Mouse (Mus musculus): ENCODE results near the gene Mov10l1.
A peak's percentile ranks its signal among the peaks of the same experiment; 100 is the strongest.

Gene Mov10l1

GRCm38 (mm10) chr15:88982534-88983079, at the start of gene Mov10l1:
Mov10l1 (plus strand) TSS chr15:88982909.
- no peak for DNase-seq (ENCODE audit: low spot score)

DNA sequence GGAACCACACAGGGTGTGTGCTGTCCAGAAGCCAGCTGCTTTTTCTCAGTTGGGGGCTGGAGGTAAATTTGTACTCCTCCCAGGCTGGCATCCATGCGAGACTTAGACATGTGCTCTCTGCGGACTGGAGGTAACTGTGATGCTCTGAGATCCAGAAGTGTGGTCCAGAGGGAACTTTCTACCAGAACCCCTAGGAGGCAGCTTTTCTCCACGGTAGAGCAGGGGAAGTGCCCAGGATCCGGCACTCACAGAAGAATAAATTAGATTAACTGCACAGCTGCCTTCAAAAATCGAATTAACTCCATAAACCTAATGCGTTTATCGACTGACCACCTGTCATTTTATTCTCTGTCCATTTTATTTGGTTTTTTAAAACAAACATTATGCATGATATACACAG, 48.6 kb upstream of the Mov10l1 start:
- DNase-seq (ENCODE audit: low spot score), result no peak

GRCm38 (mm10) chr15:88936619-88937290, 46.0 kb upstream of the Mov10l1 start:
- DNase-seq (ENCODE audit: low spot score), result no peak

DNA sequence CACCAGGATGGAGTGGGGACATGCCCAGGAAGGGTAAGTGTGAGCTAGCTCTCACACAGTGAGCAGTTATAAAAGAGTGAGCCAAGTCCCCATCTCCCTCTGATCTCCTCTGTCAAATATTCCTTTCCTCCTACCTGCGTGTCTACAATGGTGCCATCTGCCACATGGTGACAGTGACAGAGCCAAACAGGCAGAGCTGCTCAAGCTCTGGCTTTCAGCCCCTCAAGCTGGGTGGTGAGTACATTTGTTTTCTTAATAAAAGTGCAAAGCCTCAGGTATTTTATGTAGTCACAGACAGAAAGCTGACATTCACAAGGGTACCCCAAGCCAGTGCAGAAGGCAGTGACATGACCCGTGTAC, 45.4 kb upstream of the Mov10l1 start:
- DNase-seq (ENCODE audit: low spot score), result no peak

GRCm38 (mm10) chr15:88942783-88943182, 39.9 kb upstream of the Mov10l1 start:
- DNase-seq (ENCODE audit: low spot score), result no peak

GRCm38 (mm10) chr15:88943896-88944551, 38.7 kb upstream of the Mov10l1 start:
- DNase-seq (ENCODE audit: low spot score), result no peak

GRCm38 (mm10) chr15:88946851-88947250, 35.9 kb upstream of the Mov10l1 start:
- DNase-seq (ENCODE audit: low spot score), result no peak

DNA sequence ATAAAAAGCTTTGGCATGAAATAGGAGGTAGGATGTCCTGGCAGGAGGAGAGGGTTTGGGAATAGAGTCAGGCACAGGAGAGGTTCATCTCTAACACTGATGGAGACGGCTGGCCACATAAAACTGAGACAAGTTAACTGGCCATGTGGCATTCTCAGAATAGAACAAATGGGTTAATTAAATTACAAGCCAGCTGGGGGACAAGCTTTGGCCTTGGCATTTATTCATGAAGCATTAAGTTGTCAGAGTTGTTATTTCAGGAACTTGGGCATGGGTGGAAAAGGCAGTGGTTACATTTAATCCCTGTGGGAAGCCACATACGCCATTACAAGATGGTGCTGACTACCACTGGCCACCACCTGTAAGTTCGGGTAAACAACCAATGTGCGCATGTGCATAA, 31.5 kb upstream of the Mov10l1 start:
- DNase-seq (ENCODE audit: low spot score), result no peak

DNA sequence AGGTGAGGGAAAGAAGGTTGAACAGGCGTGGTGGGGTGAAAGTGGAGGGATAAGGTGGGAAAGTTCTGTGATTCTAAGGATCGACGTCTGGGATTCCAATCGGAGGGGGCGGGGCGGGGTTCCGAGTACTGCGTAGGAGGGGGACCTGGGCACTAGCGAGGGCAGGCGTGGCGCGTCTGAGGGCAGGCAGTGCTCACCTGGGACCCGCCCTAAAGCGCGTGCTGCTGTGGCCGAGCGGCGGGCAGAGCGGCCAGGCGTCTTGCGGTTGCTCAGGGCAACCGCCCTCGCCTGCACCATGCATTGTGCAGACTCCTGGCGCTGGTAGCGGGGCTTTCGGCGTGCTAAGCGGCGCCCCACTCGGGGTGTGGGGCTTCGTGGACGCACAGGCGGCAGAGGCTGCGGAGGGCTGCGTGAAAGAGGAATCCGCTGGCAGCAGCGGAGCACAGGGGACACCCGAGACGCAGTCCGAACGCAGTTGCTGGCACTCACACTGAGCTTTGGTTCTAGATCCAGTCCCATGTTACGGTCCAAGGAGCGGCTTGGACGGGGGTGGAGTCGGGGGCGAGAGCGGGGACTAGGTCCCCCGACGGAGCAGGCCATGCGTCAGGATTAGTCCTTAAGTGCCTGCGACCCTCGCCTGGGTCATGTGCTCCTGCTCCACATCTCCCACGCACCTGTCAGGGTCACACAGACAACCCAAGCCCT, 28.2 kb upstream of the Mov10l1 start, which contains the start of gene Ttll8:
TSS of gene Ttll8 (minus strand) at position 51 of the 705 bp plus-strand sequence.
- DNase-seq (ENCODE audit: low spot score), result peak; percentile 33

GRCm38 (mm10) chr15:88955342-88955741, 27.4 kb upstream of the Mov10l1 start:
- no peak for DNase-seq (ENCODE audit: low spot score)

GRCm38 (mm10) chr15:88957522-88957921, 25.2 kb upstream of the Mov10l1 start:
- no peak for DNase-seq (ENCODE audit: low spot score)

DNA sequence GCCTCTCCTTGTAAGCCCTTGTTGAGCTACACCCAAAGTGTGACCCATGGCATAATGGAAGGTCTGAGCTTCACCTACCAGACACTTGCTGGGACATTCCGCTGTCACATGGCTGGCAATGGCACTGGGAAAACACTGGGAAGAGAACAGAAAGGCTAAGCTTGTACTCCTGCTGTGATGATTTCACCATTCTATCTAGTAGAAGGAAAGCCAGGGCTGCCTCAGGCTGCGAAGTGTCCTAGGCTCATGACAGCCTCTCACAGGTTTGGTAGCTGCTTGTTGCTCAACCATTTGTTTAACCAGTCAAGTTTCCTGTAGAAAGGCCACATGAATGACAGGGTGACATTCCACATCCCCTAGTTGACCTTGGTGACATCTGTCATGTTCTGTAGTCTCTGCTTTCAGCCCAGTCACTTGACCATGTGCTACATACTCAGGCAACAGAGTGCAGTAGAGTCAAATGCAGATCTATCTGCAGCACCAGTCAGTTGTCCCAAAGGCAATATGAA, 18.6 kb upstream of the Mov10l1 start:
- DNase-seq (ENCODE audit: low spot score), result no peak

DNA sequence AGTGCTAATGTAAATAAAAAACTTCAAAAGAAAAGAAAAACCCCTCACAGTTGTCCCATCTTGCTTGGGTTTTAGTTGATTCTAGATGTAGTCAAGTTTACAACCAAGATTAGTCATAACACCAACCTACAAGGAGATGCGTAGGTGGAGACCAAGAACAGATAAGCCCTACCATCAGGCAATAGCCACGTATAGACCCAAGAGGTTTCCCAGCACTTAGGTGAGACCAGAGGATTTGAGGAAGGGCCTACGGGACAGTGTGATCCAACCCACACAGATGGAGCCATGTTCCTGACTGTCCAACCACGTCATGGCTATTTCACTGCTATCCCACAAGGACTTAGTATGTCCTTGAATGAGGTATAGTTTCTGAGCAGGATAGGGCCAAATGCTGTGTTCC, 10.4 kb upstream of the Mov10l1 start:
- DNase-seq (ENCODE audit: low spot score), result no peak

DNA sequence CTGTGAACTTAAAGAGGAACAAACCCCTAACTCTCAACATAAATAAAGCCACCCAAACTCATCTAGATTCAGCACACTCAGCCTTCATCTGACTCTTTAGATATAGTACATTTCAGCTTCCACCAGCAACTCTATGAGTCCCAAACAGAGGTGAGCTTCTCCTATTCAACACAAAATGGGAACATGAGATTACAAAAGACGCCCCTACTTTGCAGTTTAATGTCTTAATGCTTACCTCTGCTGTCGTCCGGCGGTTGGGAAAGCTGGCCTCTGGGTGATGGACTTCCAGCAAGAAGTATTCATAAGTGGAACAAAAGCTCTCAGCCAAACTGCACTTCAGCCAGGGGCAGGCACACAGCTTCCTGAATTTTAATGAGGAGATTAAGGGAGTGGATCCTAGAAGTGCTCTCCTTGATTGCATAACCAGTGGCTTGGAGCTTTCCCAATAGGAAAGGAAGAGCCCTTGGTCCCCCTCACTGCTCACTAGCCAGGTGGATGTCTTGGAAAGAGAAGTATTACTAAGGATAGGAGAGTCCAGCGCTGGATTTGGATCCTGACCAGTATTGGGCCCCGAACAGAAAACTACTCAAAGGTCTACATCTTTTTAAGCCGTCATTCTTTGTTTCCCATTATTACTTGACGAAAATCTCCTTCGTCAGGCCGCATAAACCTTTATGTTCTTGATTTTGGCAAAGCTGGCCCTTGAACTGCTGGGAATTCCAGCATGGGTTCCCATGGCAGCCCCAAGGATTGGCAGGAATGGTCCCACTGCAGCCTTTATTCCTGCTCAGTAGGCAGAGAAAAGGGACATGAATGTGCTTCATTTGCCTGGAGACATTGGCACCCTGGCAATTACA, 4.2 kb upstream of the Mov10l1 start, which contains the start of gene Mlc1:
TSS of gene Mlc1 (minus strand) at position 727 of the 857 bp plus-strand sequence.
- DNase-seq (ENCODE audit: low spot score), result no peak

GRCm38 (mm10) chr15:88979138-88979446, 3.6 kb upstream of the Mov10l1 start:
- no peak for DNase-seq (ENCODE audit: low spot score)

DNA sequence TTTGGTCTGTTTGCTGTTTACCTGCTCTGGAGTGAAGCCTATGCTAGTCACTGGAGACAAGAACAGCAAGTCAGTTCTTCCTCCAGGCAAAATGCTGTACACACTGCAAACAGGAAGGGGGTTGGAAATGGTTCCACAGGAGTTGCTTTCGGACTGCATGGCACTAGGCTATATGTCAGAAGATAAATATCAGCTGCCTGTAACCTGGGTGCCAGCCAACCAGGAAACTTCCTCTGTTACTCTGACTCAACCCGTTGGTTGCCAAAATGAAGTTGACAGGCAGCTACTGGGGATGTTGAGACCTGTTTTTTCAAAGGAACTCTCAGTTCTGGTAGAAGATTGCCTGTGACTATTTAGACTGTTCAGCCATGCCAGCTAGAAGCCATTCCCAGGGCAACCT, 6.5 kb downstream of the Mov10l1 start:
- DNase-seq (ENCODE audit: low spot score), result no peak

DNA sequence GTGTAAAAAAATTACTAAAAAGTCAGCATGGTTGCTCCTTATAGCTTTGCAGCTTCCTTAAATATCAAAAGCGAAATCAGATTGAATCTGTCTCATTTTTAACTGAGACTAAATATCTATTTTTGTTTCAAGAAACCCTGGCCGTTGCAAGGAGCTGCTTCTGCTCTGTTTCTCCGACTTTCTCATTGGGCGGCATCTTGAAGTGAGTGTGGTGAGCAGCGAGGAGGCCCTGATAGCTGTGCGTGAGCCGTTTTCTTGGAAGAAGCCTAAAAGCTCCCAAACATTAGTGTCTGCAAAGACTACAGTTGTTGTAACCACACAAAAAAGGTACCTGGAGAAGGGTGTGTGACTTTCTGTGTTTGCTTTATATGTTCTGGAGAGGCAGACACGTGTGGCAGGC, 15.9 kb downstream of the Mov10l1 start:
- DNase-seq (ENCODE audit: low spot score), result no peak

DNA sequence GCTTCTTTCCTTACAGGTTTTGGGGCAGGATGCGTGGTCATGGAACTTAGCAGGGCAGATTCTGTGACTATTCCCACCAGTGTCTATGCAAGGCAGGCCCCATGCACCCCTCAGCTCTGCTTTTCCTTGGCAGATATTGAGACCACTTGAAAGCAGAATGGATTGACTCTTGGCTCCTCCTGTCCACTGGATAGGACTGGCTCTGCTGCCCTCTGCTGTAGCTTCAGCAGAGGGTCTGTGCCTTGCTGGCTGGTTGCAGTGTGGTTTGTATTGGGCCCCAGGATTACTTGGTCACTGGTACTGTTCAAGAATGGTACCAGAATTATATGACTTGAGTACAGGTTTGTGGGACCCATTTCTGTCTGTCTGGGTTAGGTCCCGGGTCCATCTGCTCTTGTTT, 16.4 kb downstream of the Mov10l1 start:
- DNase-seq (ENCODE audit: low spot score), result no peak

DNA sequence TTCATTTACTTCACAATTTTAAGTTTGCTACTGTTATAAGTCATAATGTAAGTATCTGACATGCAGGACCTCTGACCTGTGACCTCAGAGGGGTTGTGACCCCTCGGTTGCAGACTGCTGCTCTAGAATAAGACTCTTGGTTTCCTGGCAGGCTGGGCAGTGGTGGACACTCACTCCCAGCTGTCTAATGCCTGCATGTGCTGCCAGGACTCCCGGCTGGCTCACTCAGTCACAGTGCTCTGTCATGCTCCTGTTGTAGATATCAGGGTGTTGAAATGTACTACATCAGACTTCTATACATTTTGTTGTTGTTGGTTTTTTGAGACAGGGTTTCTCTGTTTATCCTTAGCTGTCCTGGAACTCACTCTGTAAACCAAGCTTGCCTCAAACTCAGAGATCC, 17.7 kb downstream of the Mov10l1 start:
- no peak for DNase-seq (ENCODE audit: low spot score)

GRCm38 (mm10) chr15:89001245-89001644, 18.5 kb downstream of the Mov10l1 start:
- no peak for DNase-seq (ENCODE audit: low spot score)

- no peak for DNase-seq (ENCODE audit: low spot score)
Observed at GRCm38 (mm10) chr15:89007002-89007401, 24.3 kb downstream of the Mov10l1 start.

- DNase-seq (ENCODE audit: low spot score), result no peak
Observed at GRCm38 (mm10) chr15:89007781-89008180, 25.1 kb downstream of the Mov10l1 start.

All from ovary, postnatal 36 days (tissue).